Mouse (Mus musculus): Measurements from ENCODE around the gene Fkbp11. TPM values are rescaled to one million over a fixed set of nuclear protein-coding genes. Genes with fewer than 3 reads are reported as not detected.

Gene Fkbp11
- polyA plus RNA-seq, 1 experiment from 2014 or later = 127 TPM

DNA sequence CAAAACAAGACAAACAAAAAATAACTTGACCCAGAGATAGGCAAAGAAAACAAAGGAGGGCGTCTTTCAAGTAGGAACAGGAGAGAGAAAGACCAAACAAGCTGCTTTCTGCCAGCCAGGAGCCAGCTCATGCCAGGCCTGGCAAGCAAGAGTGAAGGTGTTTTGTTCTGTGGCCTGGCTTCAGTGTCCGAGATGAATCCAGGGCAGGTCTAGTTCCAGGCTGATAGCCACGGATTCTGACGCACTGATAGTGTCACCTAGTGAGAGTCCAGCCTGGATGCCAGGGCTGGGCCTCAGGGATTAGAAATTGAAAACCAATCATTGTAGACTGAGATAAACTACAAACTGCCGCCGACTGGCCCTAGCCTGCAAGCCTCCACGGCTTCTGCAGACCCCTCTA lies 50.0 kb downstream of the Fkbp11 start:
- DNase-seq (ENCODE audit: low spot score) (no peak), ATAC-seq (ENCODE audit: low FRiP score, low TSS enrichment) (no peak)
- H3K27ac ChIP-seq (replicated peaks) = no peak overlapping the region
- H3K4me2 ChIP-seq (replicated peaks; ENCODE audit: low read depth) = no peak overlapping the region; the same call in 1 of the 2 replicates
- no peaks in the 10 kb centered on the region for H3K9me3 ChIP-seq (ENCODE audit: control insufficient read depth, low read length)
- WGBS = 64% methylated on average over 7 of the region's 7 CpGs
- H3K4me3 ChIP-seq (ENCODE audit: low read depth, low read length) = no peak overlapping the region
- TF ChIP-seq EP300 (optimal IDR thresholded peaks at IDR 0.05) = no peak
- TF ChIP-seq CTCF (IDR thresholded peaks at IDR 0.05; ENCODE audit: low read depth) = no peak
- no peak overlapping the region for H3K9ac ChIP-seq (ENCODE audit: low read length)
- no peaks in the 10 kb centered on the region for H3K4me1 ChIP-seq (replicated peaks; ENCODE audit: control insufficient read depth, insufficient read depth)
- no peaks in the 10 kb centered on the region for H3K36me3 ChIP-seq (ENCODE audit: control insufficient read depth, insufficient read depth, low read length)
- H3K27me3 ChIP-seq (ENCODE audit: control insufficient read depth, insufficient read depth, low read length) = no peaks in the 10 kb centered on the region

GRCm38 (mm10) chr15:98676940-98677728 lies 50.9 kb downstream of the Fkbp11 start, which contains the start of gene Rnd1:
Rnd1 (minus strand) TSS chr15:98677461.
- no peaks in the 10 kb centered on the region for H3K36me3 ChIP-seq (ENCODE audit: control insufficient read depth, insufficient read depth, low read length)
- peak within 1 kb of the TSS; percentile 31 for H3K4me3 ChIP-seq (ENCODE audit: low read depth, low read length)
- ATAC-seq (ENCODE audit: low FRiP score, low TSS enrichment) (peak; percentile 96), DNase-seq (ENCODE audit: low spot score) (peak; percentile 83)
- peak; percentile 37; the same call in 1 of the 2 replicates for TF ChIP-seq CTCF (IDR thresholded peaks at IDR 0.05; ENCODE audit: low read depth)
- TF ChIP-seq EP300 (optimal IDR thresholded peaks at IDR 0.05) = no peak
- no peaks in the 10 kb centered on the region for H3K4me1 ChIP-seq (replicated peaks; ENCODE audit: control insufficient read depth, insufficient read depth)
- H3K27me3 ChIP-seq (ENCODE audit: control insufficient read depth, insufficient read depth, low read length) = no peaks in the 10 kb centered on the region
- no peak within 1 kb of the TSS for H3K27ac ChIP-seq (replicated peaks)
- 0 out of 2 replicates have a peak within 1 kb of the TSS, but pooled peaks have one; percentile 2 for H3K9ac ChIP-seq (ENCODE audit: low read length)
- H3K4me2 ChIP-seq (replicated peaks; ENCODE audit: low read depth) = peak within 1 kb of the TSS; percentile 66
- H3K9me3 ChIP-seq (ENCODE audit: control insufficient read depth, low read length) = no peaks in the 10 kb centered on the region
- under 1% methylated on average over 37 of the region's 37 CpGs for WGBS

- no peak overlapping the region for H3K27ac ChIP-seq (replicated peaks)
- H3K9me3 ChIP-seq (ENCODE audit: control insufficient read depth, low read length) = no peaks in the 10 kb centered on the region
- TF ChIP-seq CTCF (IDR thresholded peaks at IDR 0.05; ENCODE audit: low read depth) (no peak), EP300 (optimal IDR thresholded peaks at IDR 0.05) (no peak)
- H3K9ac ChIP-seq (ENCODE audit: low read length) = no peak overlapping the region
- H3K36me3 ChIP-seq (ENCODE audit: control insufficient read depth, insufficient read depth, low read length) = no peaks in the 10 kb centered on the region
- H3K27me3 ChIP-seq (ENCODE audit: control insufficient read depth, insufficient read depth, low read length) = no peaks in the 10 kb centered on the region
- H3K4me3 ChIP-seq (ENCODE audit: low read depth, low read length) = peak overlapping the region; percentile 31
- WGBS = 4% methylated on average over 9 of the region's 9 CpGs
- no peaks in the 10 kb centered on the region for H3K4me1 ChIP-seq (replicated peaks; ENCODE audit: control insufficient read depth, insufficient read depth)
- ATAC-seq (ENCODE audit: low FRiP score, low TSS enrichment) (no peak), DNase-seq (ENCODE audit: low spot score) (no peak)
- H3K4me2 ChIP-seq (replicated peaks; ENCODE audit: low read depth) = peak overlapping the region; percentile 66
Observed at GRCm38 (mm10) chr15:98676471-98676870, 51.5 kb downstream of the Fkbp11 start.

GRCm38 (mm10) chr15:98675634-98676250 lies 52.3 kb downstream of the Fkbp11 start:
- Histone ChIP-seq H3K27ac (replicated peaks) (no peak overlapping the region), H3K27me3 (ENCODE audit: control insufficient read depth, insufficient read depth, low read length) (no peaks in the 10 kb centered on the region), H3K4me3 (ENCODE audit: low read depth, low read length) (no peak overlapping the region), H3K9me3 (ENCODE audit: control insufficient read depth, low read length) (no peaks in the 10 kb centered on the region), H3K4me1 (replicated peaks; ENCODE audit: control insufficient read depth, insufficient read depth) (no peaks in the 10 kb centered on the region), H3K9ac (ENCODE audit: low read length) (no peak overlapping the region), H3K4me2 (replicated peaks; ENCODE audit: low read depth) (no peak overlapping the region), H3K36me3 (ENCODE audit: control insufficient read depth, insufficient read depth, low read length) (no peaks in the 10 kb centered on the region)
- DNase-seq (ENCODE audit: low spot score) (no peak), ATAC-seq (ENCODE audit: low FRiP score, low TSS enrichment) (no peak)
- WGBS = 13% methylated on average over 14 of the region's 14 CpGs
- TF ChIP-seq EP300 (optimal IDR thresholded peaks at IDR 0.05) = no peak

GRCm38 (mm10) chr15:98674994-98675545 lies 52.9 kb downstream of the Fkbp11 start:
- H3K9me3 ChIP-seq (ENCODE audit: control insufficient read depth, low read length) = no peaks in the 10 kb centered on the region
- TF ChIP-seq EP300 (optimal IDR thresholded peaks at IDR 0.05) = no peak
- TF ChIP-seq CTCF (IDR thresholded peaks at IDR 0.05; ENCODE audit: low read depth) = no peak
- 21% methylated on average over 11 of the region's 11 CpGs for WGBS
- DNase-seq (ENCODE audit: low spot score) (no peak), ATAC-seq (ENCODE audit: low FRiP score, low TSS enrichment) (no peak)
- no peaks in the 10 kb centered on the region for H3K27me3 ChIP-seq (ENCODE audit: control insufficient read depth, insufficient read depth, low read length)
- H3K4me1 ChIP-seq (replicated peaks; ENCODE audit: control insufficient read depth, insufficient read depth) = no peaks in the 10 kb centered on the region
- no peak overlapping the region for H3K9ac ChIP-seq (ENCODE audit: low read length)
- H3K36me3 ChIP-seq (ENCODE audit: control insufficient read depth, insufficient read depth, low read length) = no peaks in the 10 kb centered on the region
- no peak overlapping the region for H3K4me3 ChIP-seq (ENCODE audit: low read depth, low read length)
- H3K27ac ChIP-seq (replicated peaks) = no peak overlapping the region
- no peak overlapping the region for H3K4me2 ChIP-seq (replicated peaks; ENCODE audit: low read depth)

Other genes with a start within 250 kb of the Fkbp11 start
- gene Lalba, start 245.5 kb downstream of the Fkbp11 start, polyA plus RNA-seq (2015; fragmentation: Nextera tagmentation; extraction: Ambion mirVana) = 0.42 and 0.70 TPM in 2 replicates
- gene Olfr279, start 235.8 kb downstream of the Fkbp11 start, polyA plus RNA-seq (2015; fragmentation: Nextera tagmentation; extraction: Ambion mirVana) = not detected in 2 replicates
- gene Kansl2, start 193.9 kb downstream of the Fkbp11 start, polyA plus RNA-seq (2015; fragmentation: Nextera tagmentation; extraction: Ambion mirVana) = 44.3 and 44.9 TPM in 2 replicates
- 20.8 and 23.9 TPM in 2 replicates for gene Ccnt1, start 157.3 kb downstream of the Fkbp11 start, polyA plus RNA-seq (2015; fragmentation: Nextera tagmentation; extraction: Ambion mirVana)
- 0.19 and 0.36 TPM in 2 replicates for gene 4930415O20Rik, start 157.2 kb downstream of the Fkbp11 start, polyA plus RNA-seq (2015; fragmentation: Nextera tagmentation; extraction: Ambion mirVana)
- gene Adcy6, start 118.1 kb downstream of the Fkbp11 start, polyA plus RNA-seq (2015; fragmentation: Nextera tagmentation; extraction: Ambion mirVana) = 9.0 and 9.5 TPM in 2 replicates
- gene Cacnb3, start 97.4 kb downstream of the Fkbp11 start, polyA plus RNA-seq (2015; fragmentation: Nextera tagmentation; extraction: Ambion mirVana) = 15.1 and 17.6 TPM in 2 replicates
- 8.2 and 10.3 TPM in 2 replicates for gene Ddx23, start 65.3 kb downstream of the Fkbp11 start, polyA plus RNA-seq (2015; fragmentation: Nextera tagmentation; extraction: Ambion mirVana)
- 0.35 and 0.46 TPM in 2 replicates for gene Rnd1, start 50.7 kb downstream of the Fkbp11 start, polyA plus RNA-seq (2015; fragmentation: Nextera tagmentation; extraction: Ambion mirVana)
- gene Ccdc65, start 20.0 kb downstream of the Fkbp11 start, polyA plus RNA-seq (2015; fragmentation: Nextera tagmentation; extraction: Ambion mirVana) = 0.70 and 0.76 TPM in 2 replicates
- gene Arf3, start 35.0 kb upstream of the Fkbp11 start, polyA plus RNA-seq (2015; fragmentation: Nextera tagmentation; extraction: Ambion mirVana) = 29.5 and 33.1 TPM in 2 replicates
- gene Wnt10b, start 50.0 kb upstream of the Fkbp11 start, polyA plus RNA-seq (2015; fragmentation: Nextera tagmentation; extraction: Ambion mirVana) = 0.11 TPM in 1 of 2 replicates, not detected in the other
- gene Wnt1, start 61.7 kb upstream of the Fkbp11 start, polyA plus RNA-seq (2015; fragmentation: Nextera tagmentation; extraction: Ambion mirVana) = not detected in 2 replicates
- 0.02 TPM in 1 of 2 replicates, not detected in the other for gene Ddn, start 81.3 kb upstream of the Fkbp11 start, polyA plus RNA-seq (2015; fragmentation: Nextera tagmentation; extraction: Ambion mirVana)
- gene Prkag1, start 103.3 kb upstream of the Fkbp11 start, polyA plus RNA-seq (2015; fragmentation: Nextera tagmentation; extraction: Ambion mirVana) = 56.2 TPM in 2 replicates
- 5.1 TPM in 2 replicates for gene Kmt2d, start 143.0 kb upstream of the Fkbp11 start, polyA plus RNA-seq (2015; fragmentation: Nextera tagmentation; extraction: Ambion mirVana)
- 3.9 and 4.1 TPM in 2 replicates for gene Rhebl1, start 166.3 kb upstream of the Fkbp11 start, polyA plus RNA-seq (2015; fragmentation: Nextera tagmentation; extraction: Ambion mirVana)
- gene Dhh, start 170.3 kb upstream of the Fkbp11 start, polyA plus RNA-seq (2015; fragmentation: Nextera tagmentation; extraction: Ambion mirVana) = 0.89 and 1.1 TPM in 2 replicates
- gene Lmbr1l, start 190.0 kb upstream of the Fkbp11 start, polyA plus RNA-seq (2015; fragmentation: Nextera tagmentation; extraction: Ambion mirVana) = 7.7 and 9.4 TPM in 2 replicates
- 470 and 552 TPM in 2 replicates for gene Tuba1b, start 206.4 kb upstream of the Fkbp11 start, polyA plus RNA-seq (2015; fragmentation: Nextera tagmentation; extraction: Ambion mirVana)
- not detected in 2 replicates for gene Gm49450, start 225.4 kb upstream of the Fkbp11 start, polyA plus RNA-seq (2015; fragmentation: Nextera tagmentation; extraction: Ambion mirVana)
- gene Tuba1a, start 225.5 kb upstream of the Fkbp11 start, polyA plus RNA-seq (2015; fragmentation: Nextera tagmentation; extraction: Ambion mirVana) = 537 and 602 TPM in 2 replicates

All from stomach, postnatal 0 days (tissue).